Mouse (Mus musculus) cerebellum, adult 9-10 months (tissue): ENCODE results near the gene Ugt1a7c.

ENCODE experiments used
- DNase-seq: peaks from one replicate; pipeline ENCODE4 v3.0.0; 2022

The Ugt1a7c gene

GRCm38 (mm10) chr1:88264237-88264868, 169.5 kb downstream of the Ugt1a7c start:
- no peak for DNase-seq

- no peak for DNase-seq
Measured at GRCm38 (mm10) chr1:88264869-88265240, 170.0 kb downstream of the Ugt1a7c start.

GRCm38 (mm10) chr1:88266123-88266522, 171.3 kb downstream of the Ugt1a7c start:
- no peak for DNase-seq

- DNase-seq, result no peak
Measured at GRCm38 (mm10) chr1:88267489-88267888, 172.6 kb downstream of the Ugt1a7c start.

- no peak for DNase-seq
Measured at GRCm38 (mm10) chr1:88268070-88268469, 173.2 kb downstream of the Ugt1a7c start.
